Mouse (Mus musculus) forebrain, embryonic 11.5 days (tissue): ENCODE data around the gene Tmem199. TPM values are rescaled to one million over a fixed set of nuclear protein-coding genes. Genes with fewer than 3 reads are reported as not detected.

Experiments
- ATAC-seq: fragments of 200-750 bp; cut with Nextera tagmentation; replicated peaks from 2 replicates; pipeline ENCODE4 v1.8.0; 2017; ENCODE audit warnings: moderate TSS enrichment; ENCODE audit not compliant: low FRiP score
- DNase-seq: peaks from one replicate; pipeline ENCODE4 v3.0.0-alpha.2; 2017; ENCODE audit warnings: low spot score
- H3K27ac ChIP-seq: fragments of 300-500 bp; sonication (generic); 2 replicates; pipeline ENCODE4 v1.5.1; 2014; ENCODE audit warnings: low read depth, low read length
- H3K27me3 ChIP-seq: fragments of 300-500 bp; sonication (generic); 2 replicates; pipeline ENCODE4 v1.6.1; 2014; ENCODE audit warnings: mild to moderate bottlenecking, low read length, mixed read lengths; ENCODE audit not compliant: control insufficient read depth, insufficient read depth
- H3K36me3 ChIP-seq: fragments of 300-500 bp; sonication (generic); 2 replicates; pipeline ENCODE4 v1.6.1; 2014; ENCODE audit warnings: mild to moderate bottlenecking, low read length, moderate library complexity, mixed read lengths; ENCODE audit not compliant: control insufficient read depth, insufficient read depth
- H3K4me1 ChIP-seq: fragments of 300-500 bp; sonication (generic); replicated peaks from 2 replicates; pipeline ENCODE4 v1.6.1; 2014; ENCODE audit warnings: low read length, mixed read lengths; ENCODE audit not compliant: control insufficient read depth, insufficient read depth
- H3K4me2 ChIP-seq: fragments of 300-500 bp; sonication (generic); 2 replicates; pipeline ENCODE4 v1.6.1; 2014; ENCODE audit warnings: low read depth, mild to moderate bottlenecking, low read length, moderate library complexity, mixed read lengths; ENCODE audit not compliant: severe bottlenecking
- H3K4me3 ChIP-seq: fragments of 300-500 bp; sonication (generic); 2 replicates; pipeline ENCODE4 v1.5.1; 2014; ENCODE audit warnings: low read depth, low read length
- H3K9ac ChIP-seq: fragments of 300-500 bp; sonication (generic); 2 replicates; pipeline ENCODE4 v1.6.1; 2014; ENCODE audit warnings: low read length
- H3K9me3 ChIP-seq: fragments of 300-500 bp; sonication (generic); 2 replicates; pipeline ENCODE4 v1.6.1; 2016; ENCODE audit warnings: low read length, mixed read lengths; ENCODE audit not compliant: control insufficient read depth
- WGBS: fragments of 180-500 bp; shearing (Covaris S2); extraction: QIAGEN DNeasy Blood & Tissue Kit; methylation state at CpG from one replicate; pipeline ENCODE4 v1.1.7; 2014; 5-methylcytosine and 5-hydroxymethylcytosine counted together
- polyA plus RNA-seq: library from polyadenylated mRNA; unstranded; fragments of >200 nt; fragmentation: Nextera tagmentation; extraction: Ambion mirVana; gene quantifications from 2 replicates; pipeline ENCODE4 v1.2.1, GENCODE M21; 2014

Tmem199 gene
- polyA plus RNA-seq, 1 experiment from 2014 or later, result 77.1 TPM

DNA sequence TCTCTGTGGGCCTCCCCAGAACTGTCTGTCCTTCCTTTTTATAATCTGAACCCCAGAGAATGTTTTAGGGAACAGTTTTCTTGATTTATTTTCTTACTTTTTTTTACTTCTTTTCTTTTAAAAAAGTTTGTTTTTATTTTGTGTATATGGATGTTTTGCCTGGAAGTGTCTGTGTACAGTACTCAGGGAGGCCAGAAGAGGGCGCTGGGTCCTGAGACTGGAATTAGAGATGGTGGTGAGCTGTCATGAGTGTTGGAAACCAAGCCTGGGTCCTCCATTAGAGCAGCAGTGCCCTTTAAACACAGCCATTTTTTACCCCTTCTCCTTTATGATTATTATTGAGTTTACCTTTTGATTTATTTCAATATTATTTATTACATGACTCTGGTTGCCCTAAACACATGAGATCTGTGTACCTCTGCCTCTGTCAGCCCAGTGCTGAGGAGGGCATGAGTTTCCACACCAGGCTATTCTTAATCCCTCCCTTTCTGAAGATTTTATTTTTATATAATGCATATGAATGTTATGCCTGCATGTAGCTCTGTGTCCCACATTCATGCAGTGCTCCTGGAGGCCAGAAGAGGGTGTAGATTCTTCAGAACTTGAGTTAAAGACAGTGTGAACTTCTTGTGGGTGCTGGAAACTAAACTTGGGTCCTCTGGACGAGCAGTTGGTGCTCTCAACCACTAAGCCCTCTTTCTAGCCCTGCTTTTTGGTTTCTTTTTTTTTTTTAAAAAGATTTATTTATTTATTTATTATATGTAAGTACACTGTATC, 3.8 kb upstream of the Tmem199 start:
- H3K9ac ChIP-seq, result no peak overlapping the region
- H3K9me3 ChIP-seq, result no peaks in the 10 kb centered on the region
- no peak overlapping the region for H3K4me3 ChIP-seq
- WGBS, result 68% methylated on average over 2 of the region's 2 CpGs
- ATAC-seq (no peak), DNase-seq (no peak)
- H3K27me3 ChIP-seq, result no peaks in the 10 kb centered on the region
- peaks cover 4% of the 10 kb centered on the region; the same call in 1 of the 2 replicates for H3K4me1 ChIP-seq
- H3K27ac ChIP-seq, result no peak overlapping the region
- peaks cover 15% of the 10 kb centered on the region for H3K36me3 ChIP-seq
- H3K4me2 ChIP-seq, result no peak overlapping the region

DNA sequence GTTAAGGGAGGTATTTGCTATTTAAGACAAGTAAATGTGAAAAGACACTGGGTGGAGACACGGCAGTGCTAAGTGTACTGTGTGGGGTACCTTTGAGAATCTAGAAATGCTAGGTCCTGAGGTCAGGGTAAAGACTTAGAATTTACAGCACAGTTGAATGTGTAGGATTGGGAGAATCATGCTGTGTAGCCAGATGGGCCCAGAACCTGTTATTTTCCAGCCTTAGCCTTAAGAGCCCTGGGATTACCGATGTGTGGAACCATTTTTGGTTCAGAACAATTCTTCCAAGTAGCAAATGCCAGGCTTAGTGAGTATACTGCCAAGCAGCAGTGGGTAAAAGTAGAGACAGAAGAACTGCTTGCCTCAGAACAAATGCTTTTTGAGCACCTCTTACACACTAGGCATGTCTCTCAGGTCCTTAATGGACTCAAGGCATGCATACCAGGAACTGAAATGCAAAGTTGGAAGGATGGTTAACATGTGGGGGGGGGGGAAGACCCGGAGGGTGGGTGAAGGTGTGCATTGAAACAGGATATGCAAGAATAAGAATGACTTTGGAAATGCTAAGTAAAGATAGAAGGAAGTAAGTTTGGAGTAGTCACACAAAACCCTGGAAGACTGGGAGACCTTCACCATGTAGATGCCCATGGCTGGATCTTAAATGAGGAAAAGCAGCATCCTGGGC, 1.3 kb upstream of the Tmem199 start:
- 84% methylated on average over 3 of the region's 3 CpGs for WGBS
- no peaks in the 10 kb centered on the region for H3K9me3 ChIP-seq
- peak overlapping the region; percentile 94; the same call in 1 of the 2 replicates for H3K4me2 ChIP-seq
- DNase-seq (no peak), ATAC-seq (no peak)
- peak overlapping the region; percentile 88 for H3K4me3 ChIP-seq
- H3K27me3 ChIP-seq, result no peaks in the 10 kb centered on the region
- H3K4me1 ChIP-seq, result peaks cover 4% of the 10 kb centered on the region; the same call in 1 of the 2 replicates
- peaks cover 11% of the 10 kb centered on the region for H3K36me3 ChIP-seq
- H3K9ac ChIP-seq, result peak overlapping the region; percentile 95
- no peak overlapping the region for H3K27ac ChIP-seq

DNA sequence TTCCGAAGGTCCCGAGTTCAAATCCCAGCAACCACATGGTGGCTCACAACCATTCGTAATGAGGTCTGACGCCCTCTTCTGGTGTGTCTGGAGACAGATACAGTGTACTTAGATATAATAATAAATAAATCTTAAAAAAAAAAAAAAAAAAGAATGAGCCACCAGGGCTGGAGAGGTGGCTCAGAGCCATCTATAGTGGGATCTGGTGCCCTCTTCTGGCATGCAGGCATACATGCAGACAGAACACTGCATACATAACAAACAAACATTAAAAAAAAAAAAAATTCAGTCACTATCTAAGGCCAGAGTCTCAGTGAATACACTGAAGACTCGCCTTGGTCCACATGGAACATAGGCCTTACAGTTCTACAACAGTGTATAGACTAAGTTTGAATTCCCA, 2.8 kb downstream of the Tmem199 start:
- WGBS, result 79% methylated on average over 5 of the region's 5 CpGs
- H3K9ac ChIP-seq, result no peak overlapping the region
- no peaks in the 10 kb centered on the region for H3K9me3 ChIP-seq
- no peak overlapping the region for H3K27ac ChIP-seq
- no peaks in the 10 kb centered on the region for H3K27me3 ChIP-seq
- H3K4me2 ChIP-seq, result no peak overlapping the region
- no peak for DNase-seq
- H3K36me3 ChIP-seq, result peaks cover 8% of the 10 kb centered on the region
- no peak for ATAC-seq
- H3K4me1 ChIP-seq, result peaks cover 4% of the 10 kb centered on the region; the same call in 1 of the 2 replicates
- H3K4me3 ChIP-seq, result no peak overlapping the region

DNA sequence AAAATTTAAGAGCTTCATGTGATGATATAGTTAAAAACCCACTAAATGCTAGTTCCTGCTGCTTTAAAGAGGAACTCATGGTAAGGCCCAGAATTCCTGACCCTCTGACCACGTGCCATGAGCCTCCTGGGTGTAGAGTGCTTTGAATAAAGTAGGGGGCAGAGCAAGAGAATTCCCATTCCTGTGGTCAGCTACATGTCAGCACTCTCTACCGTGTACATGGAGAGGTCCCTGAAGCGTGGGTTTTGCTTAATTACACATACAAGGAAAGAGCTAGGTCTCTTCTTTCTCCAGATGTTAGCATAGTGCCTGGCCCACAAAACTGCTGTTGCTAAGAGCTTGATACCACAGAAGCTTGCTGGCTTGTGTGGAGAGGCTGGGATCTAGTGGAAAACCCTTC, 6.5 kb downstream of the Tmem199 start:
- no peak for ATAC-seq
- no peak overlapping the region for H3K4me3 ChIP-seq
- H3K27me3 ChIP-seq, result no peaks in the 10 kb centered on the region
- no peak overlapping the region for H3K4me2 ChIP-seq
- no peaks in the 10 kb centered on the region for H3K9me3 ChIP-seq
- no peaks in the 10 kb centered on the region for H3K4me1 ChIP-seq
- no peak for DNase-seq
- WGBS, result 82% methylated on average over 3 of the region's 3 CpGs
- H3K27ac ChIP-seq, result no peak overlapping the region
- H3K9ac ChIP-seq, result no peak overlapping the region
- H3K36me3 ChIP-seq, result peaks cover 8% of the 10 kb centered on the region

GRCm38 (mm10) chr11:78502909-78503650, 8.9 kb downstream of the Tmem199 start, which contains the start of gene Sebox:
Gene Sebox, plus strand, starts transcription at chr11:78503447.
- H3K4me2 ChIP-seq, result no peak within 1 kb of the TSS
- H3K9ac ChIP-seq, result no peak within 1 kb of the TSS
- 69% methylated on average over 7 of the region's 7 CpGs for WGBS
- H3K27ac ChIP-seq, result no peak within 1 kb of the TSS
- no peaks in the 10 kb centered on the region for H3K9me3 ChIP-seq
- H3K36me3 ChIP-seq, result peaks cover 5% of the 10 kb centered on the region
- no peak for ATAC-seq
- no peaks in the 10 kb centered on the region for H3K27me3 ChIP-seq
- H3K4me1 ChIP-seq, result no peaks in the 10 kb centered on the region
- H3K4me3 ChIP-seq, result no peak within 1 kb of the TSS
- no peak for DNase-seq

DNA sequence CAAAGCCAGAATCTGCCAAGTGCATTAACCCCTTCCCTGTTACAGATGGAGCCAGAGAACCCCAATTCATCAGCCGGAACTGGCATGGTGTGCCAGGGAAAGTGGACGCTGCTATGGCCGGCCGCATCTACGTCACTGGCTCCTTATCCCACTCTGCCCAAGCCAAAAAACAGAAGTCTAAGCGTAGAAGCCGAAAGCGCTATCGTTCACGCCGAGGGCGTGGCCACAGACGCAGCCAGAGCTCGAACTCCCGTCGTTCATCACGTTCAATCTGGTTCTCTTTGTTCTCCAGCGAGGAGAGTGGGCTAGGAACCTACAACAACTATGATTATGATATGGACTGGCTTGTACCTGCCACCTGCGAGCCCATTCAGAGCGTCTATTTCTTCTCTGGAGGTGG, 10.4 kb downstream of the Tmem199 start:
- H3K27me3 ChIP-seq, result no peaks in the 10 kb centered on the region
- no peak overlapping the region for H3K9ac ChIP-seq
- DNase-seq (no peak), ATAC-seq (no peak)
- H3K4me2 ChIP-seq, result no peak overlapping the region
- H3K27ac ChIP-seq, result no peak overlapping the region
- WGBS, result 87% methylated on average over 20 of the region's 20 CpGs
- H3K36me3 ChIP-seq, result peaks cover 2% of the 10 kb centered on the region; the same call in 1 of the 2 replicates
- H3K9me3 ChIP-seq, result no peaks in the 10 kb centered on the region
- H3K4me3 ChIP-seq, result no peak overlapping the region
- no peaks in the 10 kb centered on the region; the same call in 1 of the 2 replicates for H3K4me1 ChIP-seq

DNA sequence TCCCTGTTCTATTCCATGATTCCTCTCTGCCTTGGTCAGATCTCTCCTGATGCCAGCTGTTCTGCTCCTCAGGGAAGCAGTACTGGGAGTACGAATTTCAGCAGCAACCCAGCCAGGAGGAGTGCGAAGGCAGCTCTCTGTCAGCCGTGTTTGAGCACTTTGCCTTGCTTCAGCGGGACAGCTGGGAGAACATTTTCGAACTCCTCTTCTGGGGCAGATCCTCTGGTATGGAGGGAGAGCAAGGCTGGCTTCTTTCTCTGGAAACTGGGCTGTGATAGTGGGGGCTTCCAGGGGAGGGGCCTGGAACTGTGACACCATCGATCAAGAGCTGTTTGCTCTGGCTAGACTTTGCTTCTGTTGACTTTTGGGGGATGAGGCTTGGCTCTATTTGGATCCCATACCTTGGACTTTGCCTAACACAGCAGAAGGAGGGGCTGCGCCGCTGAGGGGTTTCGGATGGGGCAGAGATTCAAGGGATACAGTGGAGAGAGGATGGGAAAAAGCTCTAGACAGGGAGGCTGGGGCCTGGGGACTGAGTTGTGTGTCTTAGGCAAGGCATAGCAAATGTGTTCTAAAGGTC, 11.3 kb downstream of the Tmem199 start:
- H3K27me3 ChIP-seq, result peaks cover 1% of the 10 kb centered on the region; the same call in 1 of the 2 replicates
- DNase-seq (no peak), ATAC-seq (no peak)
- H3K27ac ChIP-seq, result no peak overlapping the region
- H3K9me3 ChIP-seq, result no peaks in the 10 kb centered on the region
- no peak overlapping the region for H3K4me3 ChIP-seq
- no peak overlapping the region for H3K9ac ChIP-seq
- H3K36me3 ChIP-seq, result peaks cover 2% of the 10 kb centered on the region; the same call in 1 of the 2 replicates
- H3K4me1 ChIP-seq, result no peaks in the 10 kb centered on the region; the same call in 1 of the 2 replicates
- no peak overlapping the region for H3K4me2 ChIP-seq
- 83% methylated on average over 9 of the region's 9 CpGs for WGBS

- Histone ChIP-seq H3K36me3 (no peaks in the 10 kb centered on the region), H3K27me3 (peaks cover 4% of the 10 kb centered on the region; the same call in 1 of the 2 replicates), H3K27ac (no peak overlapping the region), H3K9ac (no peak overlapping the region), H3K4me3 (no peak overlapping the region), H3K9me3 (no peaks in the 10 kb centered on the region), H3K4me1 (no peaks in the 10 kb centered on the region; the same call in 1 of the 2 replicates), H3K4me2 (no peak overlapping the region)
- DNase-seq (no peak), ATAC-seq (no peak)
- 47% methylated on average over 16 of the region's 16 CpGs for WGBS
These were observed 12.4 kb downstream of the Tmem199 start for GRCm38 (mm10) chr11:78499543-78499942.
